Mouse (Mus musculus) ES-Bruce4 (cell line): ENCODE data around the gene Psmd12. TPM values are rescaled to one million over a fixed set of nuclear protein-coding genes. Genes with fewer than 3 reads are reported as not detected.

Source experiments
- H3K27ac ChIP-seq: 2 replicates; pipeline ENCODE4 v1.5.1; 2012; ENCODE audit warnings: low read length, inconsistent platforms; ENCODE audit not compliant: insufficient read depth
- H3K27me3 ChIP-seq: 2 replicates; pipeline ENCODE4 v1.6.1; 2012; ENCODE audit warnings: mild to moderate bottlenecking, low read length, inconsistent platforms; ENCODE audit not compliant: control insufficient read depth, poor library complexity, insufficient read depth, severe bottlenecking
- H3K36me3 ChIP-seq: 2 replicates; pipeline ENCODE4 v1.6.1; 2012; ENCODE audit warnings: inconsistent platforms, mild to moderate bottlenecking, low read length, moderate library complexity; ENCODE audit not compliant: control insufficient read depth, poor library complexity, insufficient read depth, severe bottlenecking
- H3K4me1 ChIP-seq: one replicate; pipeline ENCODE4 v1.8.1; 2011; ENCODE audit warnings: low read length; ENCODE audit not compliant: control insufficient read depth, insufficient read depth
- H3K4me3 ChIP-seq: 2 replicates; pipeline ENCODE4 v1.5.1; 2011; ENCODE audit warnings: low read depth, mild to moderate bottlenecking, low read length
- H3K9ac ChIP-seq: 2 replicates; pipeline ENCODE4 v1.6.1; 2012; ENCODE audit warnings: low read depth, mild to moderate bottlenecking, inconsistent platforms; ENCODE audit not compliant: poor library complexity, severe bottlenecking
- H3K9me3 ChIP-seq: replicated peaks from 2 replicates; pipeline ENCODE4 v1.6.1; 2012; ENCODE audit warnings: mild to moderate bottlenecking, low read length, inconsistent platforms; ENCODE audit not compliant: control insufficient read depth, poor library complexity, insufficient read depth, severe bottlenecking
- CTCF ChIP-seq: IDR thresholded peaks from one replicate; pipeline ENCODE4 v1.8.1; 2011; ENCODE audit warnings: low read depth, low read length
- EP300 ChIP-seq: IDR thresholded peaks from 2 replicates; pipeline ENCODE4 v1.6.1; 2011; ENCODE audit warnings: low read depth, low read length; ENCODE audit not compliant: insufficient read depth
- POLR2A ChIP-seq: IDR thresholded peaks from one replicate; pipeline ENCODE4 v1.8.1; 2011; ENCODE audit warnings: low read length; ENCODE audit not compliant: insufficient read depth
- polyA plus RNA-seq: library from polyadenylated mRNA; stranded (reverse); fragments of >200 nt; gene quantifications from 2 replicates; pipeline ENCODE4 v1.2.4, GENCODE M21; 2011; ENCODE audit warnings: low read depth; ENCODE audit not compliant: missing spikeins, insufficient read depth, insufficient read length

The Psmd12 gene
- polyA plus RNA-seq, 1 experiment, result 167 TPM

DNA sequence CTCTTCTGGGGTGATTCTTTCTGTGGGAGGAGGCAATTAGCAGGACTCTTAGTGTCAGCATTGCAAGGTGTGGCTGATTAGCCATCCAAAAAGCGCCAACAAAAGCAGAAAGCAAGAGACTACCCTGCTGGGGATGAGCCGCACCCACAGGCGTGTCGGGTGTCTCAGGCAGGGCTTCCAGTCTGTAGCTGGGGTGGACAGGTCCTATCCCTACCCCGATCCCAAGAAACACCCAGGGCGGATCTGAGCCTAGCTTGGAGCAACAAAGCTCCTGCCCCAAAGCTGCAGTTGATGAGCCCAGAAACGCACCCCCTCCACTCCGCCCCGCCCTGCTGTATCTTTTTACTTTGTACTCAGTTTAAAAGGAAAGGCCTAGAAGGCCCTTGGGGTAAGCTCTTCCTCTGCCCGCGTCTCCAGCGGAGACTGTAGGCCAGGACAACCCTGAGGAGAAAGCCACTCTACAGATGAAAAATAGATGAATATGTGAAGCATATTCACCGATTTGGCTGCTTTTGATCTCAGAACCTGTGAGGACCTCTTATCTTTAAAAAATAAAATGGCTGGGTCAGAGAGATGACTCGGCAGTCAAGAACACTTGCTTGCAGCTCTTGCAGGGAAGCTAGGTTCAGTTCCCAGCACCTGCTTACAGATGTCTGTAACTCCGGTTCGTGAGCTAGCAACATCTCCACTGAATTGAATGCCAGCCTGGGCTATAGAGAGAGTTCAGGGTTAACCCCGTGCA is 29.9 kb upstream of the Psmd12 start:
- peak overlapping the region; percentile 96 for H3K27ac ChIP-seq
- TF ChIP-seq EP300, result peak; percentile 92
- TF ChIP-seq POLR2A, result no peak
- TF ChIP-seq CTCF, result no peak
- peaks cover 16% of the 10 kb centered on the region for H3K4me1 ChIP-seq
- no peaks in the 10 kb centered on the region for H3K36me3 ChIP-seq
- no peaks in the 10 kb centered on the region for H3K9me3 ChIP-seq
- H3K27me3 ChIP-seq, result no peaks in the 10 kb centered on the region
- H3K4me3 ChIP-seq, result 0 out of 2 replicates have a peak overlapping the region, but pooled peaks have one; percentile 3
- peak overlapping the region; percentile 19 for H3K9ac ChIP-seq

DNA sequence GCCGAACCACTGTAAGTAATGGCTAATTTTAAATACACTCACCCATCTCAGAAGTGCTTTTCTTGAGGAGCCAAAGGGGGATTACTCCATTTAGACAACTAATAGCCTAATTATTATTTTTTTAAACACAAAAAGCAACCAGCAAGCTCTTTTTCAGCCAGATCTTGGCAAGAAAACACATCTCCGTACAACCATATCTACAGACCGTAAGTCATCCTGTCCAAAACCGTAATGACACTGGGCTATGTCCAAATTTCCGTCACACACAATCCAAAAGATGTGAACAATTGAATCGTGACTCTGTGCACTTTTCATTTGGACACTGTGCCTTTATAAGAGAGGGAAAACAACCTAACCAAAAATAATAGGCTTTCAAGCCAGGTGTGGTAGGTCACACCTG is 29.2 kb upstream of the Psmd12 start:
- Histone ChIP-seq H3K4me3 (no peak overlapping the region), H3K27ac (peak overlapping the region; percentile 96), H3K27me3 (no peaks in the 10 kb centered on the region), H3K9ac (peak overlapping the region; percentile 19), H3K9me3 (no peaks in the 10 kb centered on the region), H3K4me1 (peaks cover 14% of the 10 kb centered on the region), H3K36me3 (no peaks in the 10 kb centered on the region)
- TF ChIP-seq POLR2A (no peak), EP300 (no peak), CTCF (no peak)

DNA sequence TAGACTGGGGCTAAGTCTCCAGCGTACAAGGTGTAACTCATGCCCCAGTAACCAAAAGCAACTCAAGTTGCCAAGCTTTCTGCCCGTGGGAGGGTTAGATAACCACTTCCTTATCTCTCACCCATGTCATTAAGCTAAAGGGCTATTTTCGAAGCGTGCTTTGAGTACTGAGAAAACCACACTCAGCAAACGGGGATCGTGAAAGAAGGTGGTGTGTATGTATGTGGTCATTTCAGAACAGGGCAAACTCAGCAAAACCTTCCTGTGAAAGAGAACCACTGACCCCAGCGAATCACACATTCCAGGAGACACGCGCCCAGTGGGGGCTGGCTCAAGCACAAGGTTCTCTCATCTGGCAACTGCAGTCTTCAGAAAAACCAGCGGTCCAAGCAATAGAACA is 28.2 kb upstream of the Psmd12 start:
- Histone ChIP-seq H3K36me3 (no peaks in the 10 kb centered on the region), H3K27me3 (no peaks in the 10 kb centered on the region), H3K9me3 (no peaks in the 10 kb centered on the region), H3K27ac (peak overlapping the region; percentile 33; the same call in 1 of the 2 replicates), H3K4me3 (peak overlapping the region; percentile 33; the same call in 1 of the 2 replicates), H3K4me1 (peaks cover 11% of the 10 kb centered on the region), H3K9ac (peak overlapping the region; percentile 36; the same call in 1 of the 2 replicates)
- no peak for TF ChIP-seq POLR2A

DNA sequence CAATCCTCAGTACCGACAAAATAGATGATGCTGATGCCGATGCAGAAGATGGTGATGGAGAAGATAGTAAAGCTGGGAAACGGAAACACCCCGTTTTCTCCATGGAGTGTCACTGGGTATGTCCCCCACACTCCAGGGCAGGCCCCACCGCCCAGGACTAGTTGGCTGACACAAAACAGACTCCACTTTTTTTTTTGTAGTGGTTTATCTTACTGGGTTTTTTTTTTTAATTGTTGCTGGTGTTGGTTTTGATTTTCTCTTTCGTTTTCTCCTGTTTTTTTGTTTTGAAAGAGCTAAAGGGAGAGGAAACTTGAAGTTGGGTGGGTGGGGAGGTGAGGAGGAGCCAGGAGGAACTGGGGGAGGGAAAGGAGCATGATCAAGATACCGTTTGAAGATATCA is 27.2 kb upstream of the Psmd12 start:
- no peak overlapping the region for H3K4me3 ChIP-seq
- no peaks in the 10 kb centered on the region for H3K36me3 ChIP-seq

DNA sequence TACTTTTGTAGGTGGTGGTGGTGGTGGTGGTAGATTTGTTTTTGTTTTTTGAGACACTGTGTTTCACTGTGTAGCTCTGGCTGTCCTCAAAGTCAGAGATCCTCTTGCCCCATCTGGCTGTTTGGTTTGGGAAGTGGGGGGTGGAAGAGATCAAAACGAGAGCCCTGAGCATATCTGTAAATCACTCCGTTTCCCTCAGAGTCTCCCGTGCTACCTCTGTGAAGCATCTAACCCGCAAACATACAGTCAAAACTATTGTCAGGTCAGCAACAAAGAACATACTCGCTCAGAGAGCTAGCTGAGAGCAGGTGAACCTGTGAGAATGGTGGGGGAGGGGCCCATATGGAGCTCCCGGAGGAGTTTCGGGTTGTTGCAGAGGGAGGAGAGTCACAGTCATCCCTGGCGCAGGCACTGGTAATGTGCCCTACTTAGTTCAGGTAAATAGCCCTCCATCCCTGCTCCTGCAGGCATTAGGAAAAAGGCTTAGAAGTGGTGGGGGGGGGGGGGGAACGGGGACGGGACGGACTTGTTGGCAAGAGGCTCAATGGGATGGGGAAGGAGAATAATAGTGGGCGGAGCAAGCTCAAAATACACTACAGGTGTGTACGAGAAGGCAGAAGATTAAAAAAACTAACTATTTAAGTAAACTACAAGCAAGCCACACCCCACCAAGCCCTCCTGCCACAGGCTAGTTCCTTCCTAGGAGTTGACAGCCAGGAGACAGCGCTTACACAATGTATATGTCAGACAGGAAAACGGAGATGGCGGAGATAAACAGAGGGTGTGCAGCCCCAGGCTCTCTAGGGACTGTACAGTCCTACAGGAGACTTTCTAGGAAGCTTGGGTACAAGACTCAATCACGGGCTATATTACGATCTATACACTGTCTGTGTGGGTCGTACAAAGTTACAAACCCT is 24.5 kb upstream of the Psmd12 start:
- peak overlapping the region; percentile 79 for H3K27ac ChIP-seq
- TF ChIP-seq EP300 (0 out of 2 replicates have a peak, but pooled peaks have one; percentile 36), CTCF (no peak)
- peak overlapping the region; percentile 54 for H3K4me3 ChIP-seq
- H3K9me3 ChIP-seq, result no peaks in the 10 kb centered on the region
- peaks cover 8% of the 10 kb centered on the region for H3K4me1 ChIP-seq
- H3K27me3 ChIP-seq, result no peaks in the 10 kb centered on the region
- H3K9ac ChIP-seq, result peak overlapping the region; percentile 21
- no peaks in the 10 kb centered on the region for H3K36me3 ChIP-seq

More for the DNA sequence above, 27.2 kb upstream of the Psmd12 start:
- H3K27me3 ChIP-seq, result no peaks in the 10 kb centered on the region
- H3K9me3 ChIP-seq, result no peaks in the 10 kb centered on the region
- H3K27ac ChIP-seq, result no peak overlapping the region
- H3K9ac ChIP-seq, result 0 out of 2 replicates have a peak overlapping the region, but pooled peaks have one; percentile 36
- peaks cover 8% of the 10 kb centered on the region for H3K4me1 ChIP-seq
- no peak for TF ChIP-seq POLR2A
- TF ChIP-seq CTCF, result no peak
- no peak for TF ChIP-seq EP300

DNA sequence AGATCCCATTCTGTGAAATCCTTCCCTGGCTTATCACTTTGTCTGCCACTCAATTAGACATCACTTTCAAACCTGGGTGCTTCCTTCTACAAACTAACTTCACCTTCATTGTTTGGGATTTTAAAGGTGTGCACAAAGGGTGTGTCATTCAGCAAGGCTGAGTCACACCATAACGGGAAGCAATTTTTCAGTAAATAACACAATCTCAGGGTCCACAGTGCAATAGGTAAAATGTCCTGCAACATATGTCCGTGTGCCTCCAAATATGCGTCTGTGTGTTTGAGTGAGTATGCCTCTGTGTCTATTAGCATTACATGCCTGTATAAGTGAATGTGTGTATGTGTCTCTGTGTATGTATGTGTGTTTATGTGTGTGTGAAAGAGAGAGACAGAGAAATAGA is 22.0 kb upstream of the Psmd12 start:
- no peaks in the 10 kb centered on the region for H3K27me3 ChIP-seq
- H3K36me3 ChIP-seq, result no peaks in the 10 kb centered on the region
- no peak overlapping the region for H3K4me3 ChIP-seq
- no peak overlapping the region for H3K27ac ChIP-seq
- peaks cover 4% of the 10 kb centered on the region for H3K4me1 ChIP-seq
- no peaks in the 10 kb centered on the region for H3K9me3 ChIP-seq
- TF ChIP-seq EP300 (no peak), POLR2A (no peak), CTCF (no peak)
- no peak overlapping the region for H3K9ac ChIP-seq
